Mouse (Mus musculus): ENCODE results near the gene Il17rc.

Gene Il17rc

GRCm38 (mm10) chr6:113471297-113471936, at the start of gene Il17rc:
Il17rc (plus strand) TSS chr6:113471427.
- no peak for DNase-seq (ENCODE audit: low spot score)

- DNase-seq (ENCODE audit: low spot score): no peak
Measured at GRCm38 (mm10) chr6:113423000-113423399, 48.2 kb upstream of the Il17rc start.

GRCm38 (mm10) chr6:113424187-113424586, 47.0 kb upstream of the Il17rc start:
- no peak for DNase-seq (ENCODE audit: low spot score)

GRCm38 (mm10) chr6:113426696-113427095, 44.5 kb upstream of the Il17rc start:
- DNase-seq (ENCODE audit: low spot score): no peak

- peak; percentile 57 for DNase-seq (ENCODE audit: low spot score)
Measured at GRCm38 (mm10) chr6:113427397-113427796, 43.8 kb upstream of the Il17rc start.

GRCm38 (mm10) chr6:113428006-113428405, 43.2 kb upstream of the Il17rc start:
- DNase-seq (ENCODE audit: low spot score): no peak

GRCm38 (mm10) chr6:113429965-113430364, 41.3 kb upstream of the Il17rc start:
- DNase-seq (ENCODE audit: low spot score): no peak

- DNase-seq (ENCODE audit: low spot score): no peak
Measured at GRCm38 (mm10) chr6:113430846-113431245, 40.4 kb upstream of the Il17rc start.

- DNase-seq (ENCODE audit: low spot score): no peak
Measured at GRCm38 (mm10) chr6:113431801-113432200, 39.4 kb upstream of the Il17rc start.

GRCm38 (mm10) chr6:113433661-113434060, 37.6 kb upstream of the Il17rc start:
- DNase-seq (ENCODE audit: low spot score): no peak

GRCm38 (mm10) chr6:113434691-113435090, 36.5 kb upstream of the Il17rc start:
- DNase-seq (ENCODE audit: low spot score): no peak

GRCm38 (mm10) chr6:113435664-113436205, 35.5 kb upstream of the Il17rc start, which contains the start of gene Cidec:
Cidec (minus strand) TSS chr6:113435760.
- no peak for DNase-seq (ENCODE audit: low spot score)

- DNase-seq (ENCODE audit: low spot score): no peak
Measured at GRCm38 (mm10) chr6:113437135-113437534, 34.1 kb upstream of the Il17rc start.

GRCm38 (mm10) chr6:113438721-113439430, 32.4 kb upstream of the Il17rc start:
- DNase-seq (ENCODE audit: low spot score): no peak

GRCm38 (mm10) chr6:113440686-113441085, 30.5 kb upstream of the Il17rc start:
- no peak for DNase-seq (ENCODE audit: low spot score)

- DNase-seq (ENCODE audit: low spot score): peak; percentile 67
Measured at GRCm38 (mm10) chr6:113441147-113441680, 30.0 kb upstream of the Il17rc start.

GRCm38 (mm10) chr6:113442087-113442441, 29.2 kb upstream of the Il17rc start:
- DNase-seq (ENCODE audit: low spot score): no peak

GRCm38 (mm10) chr6:113442442-113443090, 28.7 kb upstream of the Il17rc start, which contains the start of gene Jagn1:
Jagn1 (plus strand) TSS chr6:113442569.
- peak; percentile 90 for DNase-seq (ENCODE audit: low spot score)

- peak; percentile 37 for DNase-seq (ENCODE audit: low spot score)
Measured at GRCm38 (mm10) chr6:113443091-113443490, 28.1 kb upstream of the Il17rc start.

GRCm38 (mm10) chr6:113444207-113444965, 26.8 kb upstream of the Il17rc start:
- no peak for DNase-seq (ENCODE audit: low spot score)

GRCm38 (mm10) chr6:113447639-113448038, 23.6 kb upstream of the Il17rc start:
- no peak for DNase-seq (ENCODE audit: low spot score)

- DNase-seq (ENCODE audit: low spot score): no peak
Measured at GRCm38 (mm10) chr6:113451839-113452238, 19.4 kb upstream of the Il17rc start.
